Mouse (Mus musculus) heart, postnatal 10 days (tissue): ENCODE measurements around the gene Olfr350. TPM values are rescaled to one million over a fixed set of nuclear protein-coding genes. Genes with fewer than 3 reads are reported as not detected.

Experiments
- DNase-seq, 2 experiments: peaks; one replicate each; pipeline ENCODE4 v3.0.0; 2021
- intact Hi-C: fragments of 180-260 bp; cut with DNase I; formaldehyde crosslinking; loops from one replicate; pipeline ENCODE4 v1.15.1; 2025
- total RNA-seq, 2 experiments: library from RNA; stranded (reverse); gene quantifications; 2 replicates each; pipeline ENCODE4 v1.2.3; 2021

Olfr350 gene
- total RNA-seq, result not detected

GRCm38 (mm10) chr2:36846010-36846409, at the start of gene Olfr350:
TSS of gene Olfr350 (plus strand) at chr2:36846310.
- no peak for DNase-seq
- intact Hi-C loops, result no loop called here

DNA sequence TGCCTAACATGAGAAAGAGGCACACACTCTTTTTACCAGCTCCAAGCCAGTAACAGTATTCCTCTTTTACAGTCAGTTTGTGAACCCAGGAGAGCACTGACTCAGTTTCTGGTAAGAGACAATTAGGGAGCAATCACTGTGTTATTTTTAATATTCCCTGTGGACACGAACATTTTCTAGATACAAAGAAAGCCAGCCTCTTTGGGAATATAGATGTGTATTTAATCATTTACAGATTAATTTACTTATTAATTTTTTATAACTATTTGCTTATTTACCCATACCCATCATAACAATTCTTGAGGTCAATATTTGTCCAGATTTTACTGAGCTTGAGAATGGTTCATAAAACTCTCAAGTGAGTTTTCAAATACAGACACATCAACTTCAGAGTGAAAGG, 29.2 kb upstream of the Olfr350 start, which contains the start of gene Olfr3:
Olfr3 (minus strand) TSS at position 101 of the 400 bp plus-strand sequence.
- intact Hi-C loops, result no loop called here

GRCm38 (mm10) chr2:36862560-36862959, 16.4 kb downstream of the Olfr350 start, which contains the start of gene Olfr351:
TSS of gene Olfr351 (minus strand) at chr2:36862660.
- intact Hi-C loops, result no loop called here
- DNase-seq, result no peak

More for the DNA sequence above, 29.2 kb upstream of the Olfr350 start, which contains the start of gene Olfr3:
- DNase-seq, result no peak

DNA sequence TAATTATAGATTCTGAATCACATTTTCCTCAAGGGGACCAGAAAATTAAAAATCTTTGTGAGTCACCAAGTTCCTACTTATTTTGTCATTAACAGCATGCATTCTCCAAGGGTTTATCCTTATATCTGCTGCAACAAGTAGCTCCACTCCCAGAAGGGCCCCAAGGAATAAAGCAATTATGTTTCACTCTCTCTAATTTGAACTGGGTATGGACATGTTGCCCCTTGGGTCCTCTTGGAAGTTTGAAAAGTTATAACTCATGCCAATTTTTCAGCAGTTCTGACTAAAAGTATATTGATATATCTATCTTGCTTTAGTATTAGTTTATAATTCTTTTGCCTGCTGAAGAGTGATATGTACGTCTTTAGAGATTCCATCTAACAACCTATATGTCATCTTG, 22.1 kb downstream of the Olfr350 start, which contains the start of gene Olfr352:
Olfr352 (plus strand) TSS at position 301 of the 400 bp plus-strand sequence.
- no peak for DNase-seq
- intact Hi-C loops, result no loop called here

- no peak for DNase-seq
- intact Hi-C loops, result no loop called here
Observed at GRCm38 (mm10) chr2:36892836-36893235, 46.7 kb downstream of the Olfr350 start, which contains the start of gene Olfr353. TSS of gene Olfr353 (minus strand) at chr2:36892936.

DNA sequence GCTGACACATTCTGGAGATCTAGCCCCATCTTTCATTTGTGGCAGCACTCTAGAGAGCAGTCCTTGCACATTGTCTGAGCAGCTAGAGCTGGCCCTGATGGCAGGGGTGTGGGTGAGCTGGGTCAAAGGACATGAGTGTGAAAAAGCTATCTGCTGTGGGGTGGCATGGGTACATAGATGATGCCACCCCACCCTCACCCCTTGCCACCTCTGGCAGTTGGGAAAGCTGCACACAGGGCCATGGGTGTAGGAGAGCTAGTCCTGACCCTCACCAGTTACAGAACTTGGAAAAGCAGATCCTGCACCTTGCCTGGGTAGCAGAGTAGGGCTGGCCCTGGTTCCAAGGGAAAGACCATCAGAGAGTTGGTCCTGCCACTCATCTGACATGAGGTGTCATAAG, 51.0 kb downstream of the Olfr350 start:
- intact Hi-C loops, result no loop called here
- DNase-seq, result no peak

Other genes starting within 250 kb of the Olfr350 start
- gene Olfr345, start 206.3 kb upstream of the Olfr350 start, total RNA-seq, result not detected
- gene Olfr346, start 160.5 kb upstream of the Olfr350 start, total RNA-seq, result not detected
- gene Olfr347, start 114.4 kb upstream of the Olfr350 start, total RNA-seq, result not detected
- gene Olfr348, start 62.0 kb upstream of the Olfr350 start, total RNA-seq, result not detected
- not detected for gene Olfr50, start 55.8 kb upstream of the Olfr350 start, total RNA-seq
- not detected for gene Olfr3, start 29.3 kb upstream of the Olfr350 start, total RNA-seq
- gene Olfr351, start 16.4 kb downstream of the Olfr350 start, total RNA-seq, result not detected
- not detected for gene Olfr352, start 22.1 kb downstream of the Olfr350 start, total RNA-seq
- not detected for gene Olfr353, start 46.6 kb downstream of the Olfr350 start, total RNA-seq
- not detected for gene Olfr354, start 59.4 kb downstream of the Olfr350 start, total RNA-seq
- not detected for gene Olfr355, start 82.6 kb downstream of the Olfr350 start, total RNA-seq
- gene Olfr356, start 90.8 kb downstream of the Olfr350 start, total RNA-seq, result not detected
- not detected for gene Olfr357, start 147.5 kb downstream of the Olfr350 start, total RNA-seq
- not detected for gene Olfr358, start 163.0 kb downstream of the Olfr350 start, total RNA-seq
- not detected for gene Olfr360, start 219.4 kb downstream of the Olfr350 start, total RNA-seq
- not detected for gene Olfr361, start 243.0 kb downstream of the Olfr350 start, total RNA-seq